Comparison of ENCODE assay signal across 15 mouse cellular contexts in the genomic region with DNA sequence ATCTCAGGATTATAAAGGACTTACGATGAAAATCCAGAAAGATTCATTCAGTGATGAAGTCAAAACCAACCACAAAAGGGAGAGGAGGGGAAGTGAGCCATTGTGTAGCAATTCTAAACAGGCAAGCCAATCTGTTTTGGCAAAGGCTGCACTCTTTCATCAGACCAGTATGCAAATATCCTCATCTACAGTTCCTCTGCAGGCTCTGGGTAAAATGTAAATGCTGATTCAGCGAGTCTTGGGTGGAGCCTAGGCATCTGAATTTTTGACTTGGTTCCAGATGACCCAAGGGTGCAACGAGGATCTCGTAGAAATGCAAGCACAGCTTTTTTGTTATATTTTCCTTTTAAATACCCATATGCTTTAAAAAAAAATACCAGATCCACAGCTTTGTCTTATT. TPM values are rescaled to one million over a fixed set of nuclear protein-coding genes. Genes with fewer than 3 reads are reported as not detected.
A peak's percentile ranks its signal among the peaks of the same experiment; 100 is the strongest.
DNase-seq lines count a peak whose midpoint lies in the region; ATAC-seq lines count a peak whose summit lies in the region.
"Had no signal": no experiment of that assay in that cellular context is flagged by ENCODE, and none has a peak within 500 bp of the region (broad histone marks: within the 10 kb centered on the region; RNA-seq: fewer than 3 reads in every experiment).

No protein-coding gene starts in this region.

- peak; percentile 50 for ATAC-seq in common myeloid progenitor, adult 5-6 weeks (replicated peaks; ENCODE audit: low read depth, poor library complexity, severe bottlenecking)
- ATAC-seq: inflammation-experienced regulatory T-cells, adult 6 months had no signal

- peak; percentile 7 for DNase-seq in adrenal gland, postnatal 10 days
- no peak for DNase-seq in adrenal gland, adult (ENCODE audit: inconsistent age in 2 of 2, low spot score in 1 of 2)
- peak; percentile 7 for DNase-seq in layer of hippocampus, adult 9-11 months
- DNase-seq in layer of hippocampus, postnatal 10 days (ENCODE audit: low spot score in 2 of 2), result no peak
- peak; percentile 23 for DNase-seq in 416B (ENCODE audit: low read depth)
- no peak for DNase-seq in spleen, adult 12 weeks (ENCODE audit: low spot score)
- no peak for DNase-seq in heart, adult 8-10 months (ENCODE audit: low spot score)
- DNase-seq: B cell, adult 2 months; cerebellum, adult 11 months; cerebellum, postnatal 25 days; gastrocnemius, adult 2 months; heart, postnatal 10 days had no signal

RNA-seq across cellular contexts. Expression of a gene that starts 9.0 kb away (rescaled TPM):
- 10 to 100 TPM in 1 of 2 experiments, 1 to 10 TPM in 1; 9.7 to 10.5 TPM for total RNA-seq in adrenal gland, postnatal 10 days (2021)
- 1 to 10 TPM in 1 of 2 experiments, under 1 TPM in 1; 0.73 to 1.1 TPM for total RNA-seq in layer of hippocampus, postnatal 10 days (2021)
- total RNA-seq in common myeloid progenitor, adult 5-6 weeks (2017), result not detected in 2 replicates
- total RNA-seq in heart, adult 8-10 months (2022), result 1 to 10 TPM; 2.2 to 3.8 (median 3.2) TPM
- total RNA-seq: megakaryocyte-erythroid progenitor cell, adult 5-6 weeks had no signal

Comparison
In these comparisons a context has a peak if more than half of its experiments do, and no peak if none do; other contexts are left out.
1. DNase-seq: peak in adrenal gland, postnatal 10 days (single experiment), layer of hippocampus, adult 9-11 months (single experiment) and 416B (single experiment); none in adrenal gland, adult (0 of 2), layer of hippocampus, postnatal 10 days (0 of 2), spleen, adult 12 weeks (single experiment) and heart, adult 8-10 months (single experiment).